Mouse (Mus musculus): ENCODE measurements around the gene Pkig. TPM values are rescaled to one million over a fixed set of nuclear protein-coding genes. Genes with fewer than 3 reads are reported as not detected.
"Not testable (repeated sequence)": the region's sequence is repeated elsewhere in the genome, so short reads cannot be mapped to it uniquely, and the experiment has no call there.

The Pkig gene
- polyA plus RNA-seq, 2 experiments from 2014 or later: 4.2 to 6.4 TPM

GRCm38 (mm10) chr2:163644047-163644446 lies 14.1 kb upstream of the Pkig start:
- ATAC-seq: no peak

GRCm38 (mm10) chr2:163644575-163645385 lies 13.4 kb upstream of the Pkig start, which contains the start of gene Serinc3:
Serinc3 (minus strand) TSS chr2:163645131.
- ATAC-seq: peak; percentile 86

- no peak for ATAC-seq
Observed at GRCm38 (mm10) chr2:163645700-163646460, 12.3 kb upstream of the Pkig start.

- ATAC-seq: no peak
Observed at GRCm38 (mm10) chr2:163646461-163647080, 11.6 kb upstream of the Pkig start.

GRCm38 (mm10) chr2:163655699-163656098 lies 2.5 kb upstream of the Pkig start:
- ATAC-seq: not testable (repeated sequence)

- ATAC-seq: no peak
Observed at GRCm38 (mm10) chr2:163657486-163657885, 700 bp upstream of the Pkig start.

- no peak for ATAC-seq
Observed at GRCm38 (mm10) chr2:163658941-163659340, 755 bp downstream of the Pkig start.

GRCm38 (mm10) chr2:163659431-163659830 lies 1.2 kb downstream of the Pkig start:
- ATAC-seq: no peak

- ATAC-seq: no peak
Observed at GRCm38 (mm10) chr2:163660103-163660701, 2.0 kb downstream of the Pkig start.

GRCm38 (mm10) chr2:163661371-163661850 lies 3.2 kb downstream of the Pkig start:
- no peak for ATAC-seq

- ATAC-seq: no peak
Observed at GRCm38 (mm10) chr2:163662076-163662475, 3.9 kb downstream of the Pkig start.

GRCm38 (mm10) chr2:163662698-163663221 lies 4.6 kb downstream of the Pkig start:
- no peak for ATAC-seq

- no peak for ATAC-seq
Observed at GRCm38 (mm10) chr2:163663930-163664329, 5.7 kb downstream of the Pkig start.

- no peak for ATAC-seq
Observed at GRCm38 (mm10) chr2:163667045-163667444, 8.9 kb downstream of the Pkig start.

GRCm38 (mm10) chr2:163670872-163671594 lies 12.8 kb downstream of the Pkig start:
- no peak for ATAC-seq

- ATAC-seq: no peak
Observed at GRCm38 (mm10) chr2:163674397-163674796, 16.2 kb downstream of the Pkig start.

- no peak for ATAC-seq
Observed at GRCm38 (mm10) chr2:163675144-163675619, 17.0 kb downstream of the Pkig start.

GRCm38 (mm10) chr2:163675662-163676061 lies 17.5 kb downstream of the Pkig start:
- ATAC-seq: no peak

- no peak for ATAC-seq
Observed at GRCm38 (mm10) chr2:163676321-163676720, 18.1 kb downstream of the Pkig start.

- ATAC-seq: no peak
Observed at GRCm38 (mm10) chr2:163676745-163677144, 18.6 kb downstream of the Pkig start.

- no peak for ATAC-seq
Observed at GRCm38 (mm10) chr2:163682344-163682743, 24.2 kb downstream of the Pkig start.

GRCm38 (mm10) chr2:163685287-163685686 lies 27.1 kb downstream of the Pkig start:
- ATAC-seq: no peak

Measured in activated CD4-positive, CD25-positive, alpha-beta regulatory T cell, adult 4 months (primary cell).